Mouse (Mus musculus) C2C12 (cell line): ENCODE data around the gene Hcn2.

Experiments used
- CEBPB ChIP-seq: IDR thresholded peaks from one replicate; pipeline ENCODE4 v1.6.1; 2011; ENCODE audit warnings: low read depth, mild to moderate bottlenecking, control low read depth, moderate library complexity
- CTCF ChIP-seq: IDR thresholded peaks from one replicate; pipeline ENCODE4 v1.5.1; 2011; ENCODE audit not compliant: control insufficient read depth, insufficient read depth, insufficient read length

DNA sequence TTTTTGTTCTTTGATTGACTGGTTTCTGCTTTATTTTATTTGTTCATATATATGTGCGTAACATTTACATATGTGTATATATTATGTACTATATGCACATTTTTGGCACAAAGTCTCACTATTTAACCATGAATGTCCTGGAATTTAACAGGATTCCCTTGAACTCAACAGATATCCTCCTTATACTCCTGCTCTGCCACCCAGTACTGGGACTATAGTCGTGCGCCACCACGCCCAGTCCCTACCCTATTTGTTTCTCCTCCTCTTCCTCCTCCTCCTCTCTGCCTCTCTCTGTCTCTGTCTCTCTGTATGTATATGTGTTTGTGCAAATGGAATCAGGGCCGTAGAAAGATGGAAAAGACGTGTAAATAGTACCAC is 30.3 kb downstream of the Hcn2 start:
- no peak for TF ChIP-seq CTCF
- TF ChIP-seq CEBPB: no peak
